Mouse (Mus musculus): ENCODE results near the gene Bpifb6. TPM values are rescaled to one million over a fixed set of nuclear protein-coding genes. Genes with fewer than 3 reads are reported as not detected.

Bpifb6 gene
- polyA plus RNA-seq, 1 experiment from 2014 or later = not detected

GRCm38 (mm10) chr2:153917930-153918329, 17.7 kb downstream of the Bpifb6 start, which contains the start of gene Bpifb3:
TSS of gene Bpifb3 (plus strand) at chr2:153918230.
- H3K4me2 ChIP-seq = no peak within 1 kb of the TSS
- H3K9me3 ChIP-seq = no peaks in the 10 kb centered on the region
- WGBS = 64% methylated on average over 8 of the region's 8 CpGs
- H3K9ac ChIP-seq = no peak within 1 kb of the TSS
- H3K4me1 ChIP-seq (replicated peaks) = no peaks in the 10 kb centered on the region
- no peak within 1 kb of the TSS for H3K4me3 ChIP-seq
- H3K36me3 ChIP-seq = no peaks in the 10 kb centered on the region
- H3K27me3 ChIP-seq = no peaks in the 10 kb centered on the region
- no peak for ATAC-seq (ENCODE audit: low read depth)
- no peak within 1 kb of the TSS for H3K27ac ChIP-seq (replicated peaks)

- WGBS = 87% methylated on average over 6 of the region's 6 CpGs
- no peaks in the 10 kb centered on the region for H3K9me3 ChIP-seq
- no peak overlapping the region for H3K9ac ChIP-seq
- H3K4me2 ChIP-seq = no peak overlapping the region
- H3K36me3 ChIP-seq = no peaks in the 10 kb centered on the region
- no peaks in the 10 kb centered on the region for H3K27me3 ChIP-seq
- H3K4me3 ChIP-seq = no peak overlapping the region
- no peak overlapping the region for H3K27ac ChIP-seq (replicated peaks)
- no peaks in the 10 kb centered on the region for H3K4me1 ChIP-seq (replicated peaks)
- ATAC-seq (ENCODE audit: low read depth) = no peak
Observed at GRCm38 (mm10) chr2:153921246-153921645, 21.1 kb downstream of the Bpifb6 start.

- no peak overlapping the region for H3K27ac ChIP-seq (replicated peaks)
- H3K36me3 ChIP-seq = no peaks in the 10 kb centered on the region
- 42% methylated on average over 3 of the region's 3 CpGs for WGBS
- no peak overlapping the region for H3K9ac ChIP-seq
- no peak overlapping the region for H3K4me3 ChIP-seq
- H3K9me3 ChIP-seq = no peaks in the 10 kb centered on the region
- ATAC-seq (ENCODE audit: low read depth) = 0 out of 2 replicates have a peak, but pooled peaks have one; percentile 32
- H3K4me1 ChIP-seq (replicated peaks) = peaks cover 7% of the 10 kb centered on the region; the same call in 1 of the 2 replicates
- no peak overlapping the region for H3K4me2 ChIP-seq
- H3K27me3 ChIP-seq = no peaks in the 10 kb centered on the region
Observed at GRCm38 (mm10) chr2:153929871-153930413, 29.8 kb downstream of the Bpifb6 start.

- Histone ChIP-seq H3K4me2 (no peak overlapping the region), H3K36me3 (no peaks in the 10 kb centered on the region), H3K4me3 (no peak overlapping the region), H3K27ac (replicated peaks) (no peak overlapping the region), H3K27me3 (no peaks in the 10 kb centered on the region), H3K4me1 (replicated peaks) (peaks cover 7% of the 10 kb centered on the region; the same call in 1 of the 2 replicates), H3K9me3 (no peaks in the 10 kb centered on the region), H3K9ac (no peak overlapping the region)
- 65% methylated on average over 6 of the region's 6 CpGs for WGBS
- no peak for ATAC-seq (ENCODE audit: low read depth)
Observed at GRCm38 (mm10) chr2:153931125-153931524, 30.9 kb downstream of the Bpifb6 start.

- WGBS = 64% methylated on average over 6 of the region's 6 CpGs
- no peaks in the 10 kb centered on the region for H3K36me3 ChIP-seq
Observed at GRCm38 (mm10) chr2:153933311-153933710, 33.1 kb downstream of the Bpifb6 start.

GRCm38 (mm10) chr2:153935348-153935747, 35.2 kb downstream of the Bpifb6 start:
- no peak for ATAC-seq (ENCODE audit: low read depth)
- Histone ChIP-seq H3K4me3 (no peak overlapping the region), H3K9me3 (no peaks in the 10 kb centered on the region), H3K9ac (no peak overlapping the region), H3K27ac (replicated peaks) (no peak overlapping the region), H3K4me2 (no peak overlapping the region), H3K36me3 (no peaks in the 10 kb centered on the region), H3K4me1 (replicated peaks) (peaks cover 7% of the 10 kb centered on the region; the same call in 1 of the 2 replicates), H3K27me3 (no peaks in the 10 kb centered on the region; the same call in 1 of the 2 replicates)
- 91% methylated on average over 6 of the region's 6 CpGs for WGBS

More at GRCm38 (mm10) chr2:153933311-153933710, 33.1 kb downstream of the Bpifb6 start:
- Histone ChIP-seq H3K4me2 (no peak overlapping the region), H3K9me3 (no peaks in the 10 kb centered on the region), H3K4me3 (no peak overlapping the region), H3K27ac (replicated peaks) (no peak overlapping the region), H3K9ac (no peak overlapping the region), H3K4me1 (replicated peaks) (peaks cover 7% of the 10 kb centered on the region; the same call in 1 of the 2 replicates), H3K27me3 (no peaks in the 10 kb centered on the region; the same call in 1 of the 2 replicates)
- no peak for ATAC-seq (ENCODE audit: low read depth)

- no peak within 1 kb of the TSS for H3K4me2 ChIP-seq
- H3K27ac ChIP-seq (replicated peaks) = no peak within 1 kb of the TSS
- WGBS = 89% methylated on average over 5 of the region's 5 CpGs
- H3K27me3 ChIP-seq = no peaks in the 10 kb centered on the region; the same call in 1 of the 2 replicates
- no peaks in the 10 kb centered on the region for H3K4me1 ChIP-seq (replicated peaks)
- H3K4me3 ChIP-seq = no peak within 1 kb of the TSS
- no peaks in the 10 kb centered on the region for H3K9me3 ChIP-seq
- ATAC-seq (ENCODE audit: low read depth) = no peak
- H3K36me3 ChIP-seq = no peaks in the 10 kb centered on the region
- no peak within 1 kb of the TSS for H3K9ac ChIP-seq
Observed at GRCm38 (mm10) chr2:153937843-153938242, 37.7 kb downstream of the Bpifb6 start, which contains the start of gene Bpifb4. TSS of gene Bpifb4 (plus strand) at chr2:153938212.

GRCm38 (mm10) chr2:153943537-153943936, 43.3 kb downstream of the Bpifb6 start:
- Histone ChIP-seq H3K36me3 (no peaks in the 10 kb centered on the region), H3K27me3 (no peaks in the 10 kb centered on the region), H3K9me3 (no peaks in the 10 kb centered on the region), H3K4me1 (replicated peaks) (no peaks in the 10 kb centered on the region), H3K27ac (replicated peaks) (no peak overlapping the region), H3K9ac (no peak overlapping the region), H3K4me2 (no peak overlapping the region), H3K4me3 (no peak overlapping the region)
- no peak for ATAC-seq (ENCODE audit: low read depth)
- WGBS = 48% methylated on average over 3 of the region's 3 CpGs

GRCm38 (mm10) chr2:153944567-153944966, 44.4 kb downstream of the Bpifb6 start:
- no peaks in the 10 kb centered on the region for H3K27me3 ChIP-seq
- no peaks in the 10 kb centered on the region for H3K9me3 ChIP-seq
- no peak overlapping the region for H3K9ac ChIP-seq
- 88% methylated on average over 8 of the region's 8 CpGs for WGBS
- no peaks in the 10 kb centered on the region for H3K4me1 ChIP-seq (replicated peaks)
- no peak for ATAC-seq (ENCODE audit: low read depth)
- no peaks in the 10 kb centered on the region for H3K36me3 ChIP-seq
- H3K27ac ChIP-seq (replicated peaks) = no peak overlapping the region
- no peak overlapping the region for H3K4me2 ChIP-seq
- H3K4me3 ChIP-seq = no peak overlapping the region

- no peaks in the 10 kb centered on the region for H3K9me3 ChIP-seq
- no peak overlapping the region for H3K27ac ChIP-seq (replicated peaks)
- ATAC-seq (ENCODE audit: low read depth) = no peak
- H3K27me3 ChIP-seq = no peaks in the 10 kb centered on the region
- H3K4me2 ChIP-seq = no peak overlapping the region
- 27% methylated on average over 6 of the region's 6 CpGs for WGBS
- no peak overlapping the region for H3K4me3 ChIP-seq
- no peaks in the 10 kb centered on the region for H3K4me1 ChIP-seq (replicated peaks)
- H3K9ac ChIP-seq = no peak overlapping the region
- H3K36me3 ChIP-seq = no peaks in the 10 kb centered on the region
Observed at GRCm38 (mm10) chr2:153952897-153953296, 52.7 kb downstream of the Bpifb6 start.

GRCm38 (mm10) chr2:153953836-153954235, 53.6 kb downstream of the Bpifb6 start:
- H3K9ac ChIP-seq = no peak overlapping the region
- no peaks in the 10 kb centered on the region for H3K27me3 ChIP-seq
- H3K4me3 ChIP-seq = no peak overlapping the region
- H3K36me3 ChIP-seq = no peaks in the 10 kb centered on the region
- no peak overlapping the region for H3K4me2 ChIP-seq
- H3K9me3 ChIP-seq = no peaks in the 10 kb centered on the region
- no peak overlapping the region for H3K27ac ChIP-seq (replicated peaks)
- no peaks in the 10 kb centered on the region for H3K4me1 ChIP-seq (replicated peaks)
- WGBS = 8% methylated on average over 6 of the region's 6 CpGs
- ATAC-seq (ENCODE audit: low read depth) = no peak
